Mouse (Mus musculus) kidney, adult 9 months (tissue): ENCODE data around the gene Itpripl1.
"Not testable (repeated sequence)": the region's sequence is repeated elsewhere in the genome, so short reads cannot be mapped to it uniquely, and the experiment has no call there.

Source experiments
- DNase-seq: peaks from one replicate; pipeline ENCODE4 v3.0.0; 2022

The Itpripl1 gene

GRCm38 (mm10) chr2:127143158-127144063 lies at the start of gene Itpripl1:
Gene Itpripl1 (minus strand): TSS chr2:127143442.
- peak; percentile 95 for DNase-seq

- DNase-seq: no peak
These were observed 46.3 kb upstream of the Itpripl1 start for GRCm38 (mm10) chr2:127189574-127189973.

GRCm38 (mm10) chr2:127182598-127183381 lies 39.5 kb upstream of the Itpripl1 start:
- peak; percentile 92 for DNase-seq

GRCm38 (mm10) chr2:127166261-127166660 lies 23.0 kb upstream of the Itpripl1 start:
- peak; percentile 68 for DNase-seq

- no peak for DNase-seq
These were observed 22.4 kb upstream of the Itpripl1 start for GRCm38 (mm10) chr2:127165675-127166074.

- DNase-seq: no peak
These were observed 2.5 kb upstream of the Itpripl1 start for GRCm38 (mm10) chr2:127145699-127146098.

GRCm38 (mm10) chr2:127142577-127143157 lies 575 bp downstream of the Itpripl1 start:
- peak; percentile 27 for DNase-seq

- DNase-seq: no peak
These were observed 1.2 kb downstream of the Itpripl1 start for GRCm38 (mm10) chr2:127142031-127142430.

- no peak for DNase-seq
These were observed 3.2 kb downstream of the Itpripl1 start for GRCm38 (mm10) chr2:127140011-127140410.

DNA sequence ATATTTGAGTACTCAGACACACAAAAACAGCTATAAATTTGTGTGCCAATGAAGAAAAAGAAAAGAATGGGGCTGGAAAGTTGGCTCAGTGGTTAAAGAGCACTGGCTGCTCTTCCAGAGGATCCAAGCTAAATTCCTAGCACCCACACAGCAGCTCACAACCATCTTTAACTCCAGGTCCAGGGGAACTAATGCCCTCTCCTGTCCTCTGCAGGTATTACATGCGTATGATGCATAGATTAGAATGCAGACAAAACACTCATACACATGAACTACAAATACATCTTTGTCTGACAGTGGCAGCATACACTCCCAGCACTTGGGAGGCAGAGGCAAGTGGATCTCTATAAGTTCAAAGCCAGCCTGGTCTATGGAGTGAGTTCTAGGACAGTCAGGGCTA lies 3.6 kb downstream of the Itpripl1 start:
- DNase-seq: no peak

GRCm38 (mm10) chr2:127139094-127139493 lies 4.1 kb downstream of the Itpripl1 start:
- no peak for DNase-seq

DNA sequence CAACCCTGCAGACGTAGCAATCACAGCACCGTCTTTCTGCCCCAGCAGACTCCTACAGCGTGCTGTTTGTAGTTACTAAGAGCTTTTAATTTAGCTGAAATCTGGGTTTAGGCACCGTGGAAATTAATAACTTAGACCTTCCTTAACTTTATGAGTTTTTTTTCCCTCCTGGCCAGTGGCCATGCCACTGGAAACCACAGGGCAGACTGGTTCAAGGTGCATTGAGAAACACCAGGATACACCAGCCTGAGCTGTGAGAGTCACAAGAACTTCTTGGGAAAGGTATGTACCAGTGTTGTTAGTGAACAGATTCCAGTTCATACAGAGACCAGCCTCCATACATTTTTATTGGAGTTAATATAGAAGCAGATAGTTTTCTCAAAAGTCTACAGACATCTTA lies 4.8 kb downstream of the Itpripl1 start:
- peak; percentile 60 for DNase-seq

DNA sequence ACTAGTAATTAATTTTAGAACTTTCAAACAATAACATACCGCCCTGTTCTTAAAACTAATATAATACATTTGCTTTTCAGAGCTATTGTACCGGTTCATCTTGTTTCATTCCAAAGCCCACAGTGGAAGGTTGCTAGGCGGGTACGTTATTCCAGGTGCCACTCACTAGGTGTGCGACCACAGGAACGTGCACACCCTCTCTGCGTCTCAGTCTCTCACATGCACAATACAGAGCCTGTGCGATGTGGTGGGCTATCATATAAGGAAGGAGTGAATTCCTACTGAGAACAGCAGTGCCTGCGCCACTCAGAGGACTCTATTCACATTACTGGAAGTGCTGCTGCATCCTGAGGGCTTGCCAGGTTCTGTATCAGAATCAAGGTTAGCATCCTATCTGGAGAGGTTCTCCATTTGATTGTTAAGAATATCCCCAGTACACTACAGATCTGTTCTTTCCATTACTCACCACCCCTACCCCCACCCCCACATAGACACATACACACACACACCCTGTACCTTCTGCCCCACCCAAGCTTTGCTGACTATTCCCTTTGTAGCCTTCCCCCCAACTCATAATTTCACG lies 5.3 kb downstream of the Itpripl1 start:
- DNase-seq: no peak

DNA sequence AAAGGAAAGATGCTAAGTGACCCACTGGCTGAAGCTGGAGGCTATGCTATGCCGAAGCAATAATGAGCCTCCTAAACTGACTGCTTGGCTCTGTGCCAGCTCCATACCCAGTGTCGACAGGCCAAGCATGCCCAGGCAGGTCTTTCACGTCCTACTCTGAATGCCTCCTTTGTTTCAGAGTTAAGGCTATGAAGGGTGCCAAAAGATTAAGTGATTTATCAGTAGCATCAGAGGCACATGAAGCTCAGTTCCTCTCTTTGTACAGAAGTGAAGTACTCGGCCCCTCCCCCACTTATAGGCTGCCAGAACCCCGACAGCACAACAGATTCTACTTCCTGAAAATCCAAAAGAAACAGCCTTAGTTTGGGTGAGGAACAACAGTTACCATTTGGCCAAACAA lies 6.3 kb downstream of the Itpripl1 start:
- DNase-seq: peak; percentile 19

GRCm38 (mm10) chr2:127135255-127135654 lies 8.0 kb downstream of the Itpripl1 start:
- DNase-seq: not testable (repeated sequence)

GRCm38 (mm10) chr2:127133621-127134461 lies 9.4 kb downstream of the Itpripl1 start, which contains the start of gene Ncaph:
Gene Ncaph (minus strand): TSS chr2:127133954.
- peak; percentile 93 for DNase-seq

DNA sequence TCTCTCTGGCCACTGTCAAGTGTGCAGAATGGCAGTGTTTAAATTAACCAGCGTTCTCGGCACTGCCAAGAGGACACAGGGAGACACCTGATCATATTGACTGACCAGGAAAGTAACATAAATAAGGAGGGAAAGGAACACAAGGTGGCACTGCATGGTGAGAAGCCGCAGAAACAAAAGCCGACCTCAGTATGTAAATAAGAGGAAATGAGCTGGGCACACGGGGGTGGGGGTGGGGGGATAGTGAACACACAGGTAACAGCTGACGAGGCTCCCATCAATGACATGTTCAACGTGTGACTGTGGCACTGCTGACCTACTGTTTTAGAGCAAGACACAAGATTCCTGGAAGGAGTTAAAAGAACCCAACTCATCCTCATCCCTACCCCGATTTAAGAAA lies 11.9 kb downstream of the Itpripl1 start:
- DNase-seq: no peak

DNA sequence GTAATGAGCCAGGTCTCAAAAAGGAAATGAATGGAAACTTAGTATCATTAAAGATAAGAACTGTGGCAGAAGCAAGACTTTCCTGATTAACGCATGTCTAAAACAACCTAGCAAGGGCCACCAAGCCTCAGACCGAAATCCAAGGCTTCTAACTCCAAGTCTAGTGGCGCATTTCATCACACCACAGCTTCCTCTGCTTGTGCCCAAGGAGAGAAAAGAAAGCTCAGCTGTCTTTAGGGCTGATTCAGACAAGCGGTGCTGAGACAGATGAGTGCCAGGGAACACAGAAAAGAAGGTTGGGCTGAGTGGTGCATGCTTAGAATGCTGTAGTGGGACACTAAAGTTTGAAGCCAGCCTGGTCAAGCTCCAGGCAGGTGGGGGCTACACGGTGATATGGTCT lies 14.3 kb downstream of the Itpripl1 start:
- DNase-seq: no peak

GRCm38 (mm10) chr2:127121591-127122235 lies 21.5 kb downstream of the Itpripl1 start:
- DNase-seq: peak; percentile 55

- DNase-seq: no peak
These were observed 34.3 kb downstream of the Itpripl1 start for GRCm38 (mm10) chr2:127108986-127109385.

DNA sequence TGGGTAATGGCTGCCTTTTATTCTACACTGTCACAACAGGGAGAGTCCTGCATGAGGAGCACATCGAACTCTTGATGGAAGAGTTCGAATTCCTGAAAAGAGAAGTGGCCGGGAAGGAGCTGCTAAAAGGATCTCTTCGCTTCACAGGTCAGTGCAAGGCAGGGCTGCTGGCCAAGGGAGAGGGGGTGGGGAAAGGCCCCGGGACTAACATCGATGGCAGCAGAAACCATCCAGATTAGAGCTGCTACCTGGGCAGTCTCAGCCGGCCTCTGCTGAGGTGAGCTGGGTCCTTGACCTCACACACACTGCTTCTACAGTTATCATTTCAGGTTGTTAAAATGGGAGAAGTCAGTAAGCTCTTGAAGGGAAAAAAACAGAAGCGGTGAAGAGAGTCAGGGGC lies 51.2 kb downstream of the Itpripl1 start:
- DNase-seq: peak; percentile 29
